Mouse (Mus musculus) bone marrow, adult 2 months (tissue): ENCODE results near the gene Arhgap1.
A peak's percentile ranks its signal among the peaks of the same experiment; 100 is the strongest.

ENCODE experiments used
- CTCF ChIP-seq: fragments of 200-500 bp; IDR thresholded peaks from 2 replicates; pipeline ENCODE4 v1.5.1; 2011; ENCODE audit warnings: low read length, control low read depth; ENCODE audit not compliant: control insufficient read depth, insufficient read depth
- POLR2A ChIP-seq: fragments of 200-500 bp; IDR thresholded peaks from 2 replicates; pipeline ENCODE4 v1.6.1; 2011; ENCODE audit warnings: low read depth, mild to moderate bottlenecking, control low read depth, low read length, borderline replicate concordance; ENCODE audit not compliant: control insufficient read depth

DNA sequence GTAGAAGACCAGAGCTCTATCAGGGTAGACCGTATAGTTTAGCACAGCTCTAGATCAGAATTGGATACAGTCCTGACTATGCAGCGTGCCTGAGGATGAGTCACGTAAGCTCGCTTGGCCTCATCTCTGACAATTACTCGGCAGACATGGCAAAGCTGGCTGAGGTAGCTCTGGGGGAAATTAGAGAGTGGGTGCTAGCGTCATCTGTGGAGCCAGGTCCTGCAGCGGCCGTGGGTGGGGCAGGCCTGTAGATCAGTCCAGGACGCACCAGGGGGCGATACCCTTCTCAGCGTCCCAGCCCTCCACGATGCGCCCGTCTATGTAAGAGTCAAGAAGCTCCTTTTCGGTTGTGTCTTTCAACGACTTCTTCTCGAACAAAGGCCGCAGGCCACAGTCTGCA is 20.0 kb upstream of the Arhgap1 start:
- TF ChIP-seq CTCF: 0 out of 2 replicates have a peak, but pooled peaks have one; percentile 1
- TF ChIP-seq POLR2A: no peak
